Mouse (Mus musculus) E14TG2a.4 (cell line): ENCODE results near the gene Myo1e.
"Not testable (repeated sequence)": the region's sequence is repeated elsewhere in the genome, so short reads cannot be mapped to it uniquely, and the experiment has no call there.

Experiments used
- CTCF ChIP-seq: conservative IDR thresholded peaks from 2 replicates; pipeline ENCODE4 v1.5.1; 2014; ENCODE audit warnings: low read length
- NANOG ChIP-seq: IDR thresholded peaks from 2 replicates; pipeline ENCODE4 v1.6.1; 2014; ENCODE audit warnings: borderline replicate concordance, low read length, mixed read lengths
- POU5F1 ChIP-seq: IDR thresholded peaks from 2 replicates; pipeline ENCODE4 v1.6.1; 2014; ENCODE audit warnings: low read length, borderline replicate concordance

DNA sequence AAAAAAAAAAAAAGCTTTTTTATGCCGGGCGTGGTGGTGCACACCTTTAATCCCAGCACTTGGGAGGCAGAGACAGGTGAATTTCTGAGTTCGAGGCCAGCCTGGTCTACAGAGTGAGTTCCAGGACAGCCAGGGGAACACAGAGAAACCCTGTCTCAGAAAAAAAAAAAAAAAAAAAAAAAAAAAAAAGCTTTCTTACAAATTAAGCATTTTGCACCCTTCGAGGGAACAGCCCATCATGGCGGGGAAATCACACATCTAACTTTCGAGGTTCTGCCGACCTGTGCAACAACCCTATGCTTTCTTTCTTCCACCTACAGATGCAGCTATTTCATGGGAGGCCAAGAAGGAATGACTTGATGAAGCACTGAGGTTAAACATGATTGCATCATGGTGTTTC, 48.9 kb downstream of the Myo1e start:
- TF ChIP-seq CTCF, POU5F1, NANOG: not testable (repeated sequence)
